Mouse (Mus musculus) G1E (cell line): Measurements from ENCODE around the gene Tmigd1.

Experiments
- CTCF ChIP-seq: IDR thresholded peaks from 2 replicates; pipeline ENCODE4 v1.5.1; 2012; ENCODE audit warnings: low read depth, low read length, inconsistent platforms, mixed read lengths
- GATA1 ChIP-seq: IDR thresholded peaks from 2 replicates; pipeline ENCODE4 v1.6.1; 2012; ENCODE audit warnings: borderline replicate concordance, low read length, inconsistent platforms, mixed read lengths
- GATA2 ChIP-seq: IDR thresholded peaks from 2 replicates; pipeline ENCODE4 v1.6.1; 2012; ENCODE audit warnings: low read depth, low read length, inconsistent platforms, borderline replicate concordance
- POLR2AphosphoS5 ChIP-seq: IDR thresholded peaks from 2 replicates; pipeline ENCODE4 v1.6.1; 2012; ENCODE audit warnings: low read depth, low read length, inconsistent platforms; ENCODE audit not compliant: insufficient replicate concordance
- TAL1 ChIP-seq: conservative IDR thresholded peaks from 2 replicates; pipeline ENCODE4 v1.6.1; 2012; ENCODE audit warnings: low read depth, low read length, inconsistent platforms, mixed read lengths

GRCm38 (mm10) chr11:76917230-76917548, 15.2 kb downstream of the Tmigd1 start:
- no peak for TF ChIP-seq CTCF
- no peak for TF ChIP-seq TAL1
- no peak for TF ChIP-seq GATA1
- no peak for TF ChIP-seq POLR2AphosphoS5
- no peak for TF ChIP-seq GATA2
